Mouse (Mus musculus): ENCODE data around the gene Lrch1. TPM values are rescaled to one million over a fixed set of nuclear protein-coding genes. Genes with fewer than 3 reads are reported as not detected.

The Lrch1 gene
- total RNA-seq, 1 experiment: 3.3 TPM

GRCm38 (mm10) chr14:74936557-74937261 lies 11.0 kb downstream of the Lrch1 start:
- Histone ChIP-seq H3K4me3 (ENCODE audit: insufficient read depth in 1 of 2, low read depth in 1 of 2, low read length in 2 of 2, poor library complexity in 1 of 2, severe bottlenecking in 1 of 2) (no peak overlapping the region), H3K4me1 (ENCODE audit: control insufficient read depth in 2 of 2, insufficient read depth in 2 of 2, low read length in 2 of 2, poor library complexity in 1 of 2) (peaks cover 4 to 6% of the 10 kb centered on the region in 2 experiments; a peak in 2 of 4 replicates), H3K27ac (ENCODE audit: insufficient read depth, low read depth, low read length, poor library complexity, severe bottlenecking) (no peak overlapping the region), H3K9ac (ENCODE audit: insufficient read depth, low read depth, low read length, poor library complexity, severe bottlenecking) (no peak overlapping the region), H3K36me3 (ENCODE audit: control insufficient read depth, insufficient read depth, low read length, poor library complexity, severe bottlenecking) (no peaks in the 10 kb centered on the region), H3K9me3 (ENCODE audit: control insufficient read depth, insufficient read depth, low read depth, low read length) (no peaks in the 10 kb centered on the region)
- in situ Hi-C loops (cut with MboI; ENCODE audit: low sequenced_read_pairs in 2 of 2, unreplicated experiment in 2 of 2): no loop called here
- DNase-seq (ENCODE audit: low read depth, low spot score): no peak
- TF ChIP-seq ZNF384 (IDR thresholded peaks at IDR 0.05; ENCODE audit: low read depth, low read length) (no peak), MAFK (IDR thresholded peaks at IDR 0.05; ENCODE audit: insufficient read depth, low read depth, low read length) (no peak), ZC3H11A (IDR thresholded peaks at IDR 0.05; ENCODE audit: borderline replicate concordance, low read depth, low read length) (no peak), CHD2 (IDR thresholded peaks at IDR 0.05; ENCODE audit: low read depth, low read length) (no peak), HCFC1 (IDR thresholded peaks at IDR 0.05; ENCODE audit: borderline replicate concordance, insufficient read depth, low read length) (no peak)

- no peak overlapping the region for H3K27ac ChIP-seq (ENCODE audit: insufficient read depth, low read depth, low read length, poor library complexity, severe bottlenecking)
- no peak overlapping the region for H3K9ac ChIP-seq (ENCODE audit: insufficient read depth, low read depth, low read length, poor library complexity, severe bottlenecking)
- in situ Hi-C loops (cut with MboI; ENCODE audit: low sequenced_read_pairs in 2 of 2, unreplicated experiment in 2 of 2): no loop called here
- H3K4me3 ChIP-seq (ENCODE audit: insufficient read depth in 1 of 2, low read depth in 1 of 2, low read length in 2 of 2, poor library complexity in 1 of 2, severe bottlenecking in 1 of 2): no peak overlapping the region
- no peak for DNase-seq (ENCODE audit: low read depth, low spot score)
- no peaks in the 10 kb centered on the region for H3K36me3 ChIP-seq (ENCODE audit: control insufficient read depth, insufficient read depth, low read length, poor library complexity, severe bottlenecking)
- H3K9me3 ChIP-seq (ENCODE audit: control insufficient read depth, insufficient read depth, low read depth, low read length): no peaks in the 10 kb centered on the region
- no peak for TF ChIP-seq MAFK (IDR thresholded peaks at IDR 0.05; ENCODE audit: insufficient read depth, low read depth, low read length)
- TF ChIP-seq CHD2 (IDR thresholded peaks at IDR 0.05; ENCODE audit: low read depth, low read length): no peak
- TF ChIP-seq HCFC1 (IDR thresholded peaks at IDR 0.05; ENCODE audit: borderline replicate concordance, insufficient read depth, low read length): no peak
- peaks cover 0 to 3% of the 10 kb centered on the region in 2 experiments; a peak in 2 of 4 replicates for H3K4me1 ChIP-seq (ENCODE audit: control insufficient read depth in 2 of 2, insufficient read depth in 2 of 2, low read length in 2 of 2, poor library complexity in 1 of 2)
Observed at GRCm38 (mm10) chr14:74935111-74935510, 12.6 kb downstream of the Lrch1 start.

GRCm38 (mm10) chr14:74933960-74934710 lies 13.5 kb downstream of the Lrch1 start:
- peak; percentile 72 for DNase-seq (ENCODE audit: low read depth, low spot score)
- Histone ChIP-seq H3K4me1 (ENCODE audit: control insufficient read depth in 2 of 2, insufficient read depth in 2 of 2, low read length in 2 of 2, poor library complexity in 1 of 2) (peaks cover 0 to 3% of the 10 kb centered on the region in 2 experiments; a peak in 2 of 4 replicates), H3K36me3 (ENCODE audit: control insufficient read depth, insufficient read depth, low read length, poor library complexity, severe bottlenecking) (no peaks in the 10 kb centered on the region), H3K27ac (ENCODE audit: insufficient read depth, low read depth, low read length, poor library complexity, severe bottlenecking) (no peak overlapping the region), H3K9me3 (ENCODE audit: control insufficient read depth, insufficient read depth, low read depth, low read length) (no peaks in the 10 kb centered on the region), H3K9ac (ENCODE audit: insufficient read depth, low read depth, low read length, poor library complexity, severe bottlenecking) (no peak overlapping the region), H3K4me3 (ENCODE audit: insufficient read depth in 1 of 2, low read depth in 1 of 2, low read length in 2 of 2, poor library complexity in 1 of 2, severe bottlenecking in 1 of 2) (peak overlapping the region in 1 of 2 experiments; percentile 40; a peak in 2 of 4 replicates)
- in situ Hi-C loops (cut with MboI; ENCODE audit: low sequenced_read_pairs in 2 of 2, unreplicated experiment in 2 of 2): no loop called here
- no peak for TF ChIP-seq ZNF384 (IDR thresholded peaks at IDR 0.05; ENCODE audit: low read depth, low read length)
- TF ChIP-seq CHD2 (IDR thresholded peaks at IDR 0.05; ENCODE audit: low read depth, low read length): no peak
- no peak for TF ChIP-seq HCFC1 (IDR thresholded peaks at IDR 0.05; ENCODE audit: borderline replicate concordance, insufficient read depth, low read length)
- TF ChIP-seq MAFK (IDR thresholded peaks at IDR 0.05; ENCODE audit: insufficient read depth, low read depth, low read length): no peak
- TF ChIP-seq ZC3H11A (IDR thresholded peaks at IDR 0.05; ENCODE audit: borderline replicate concordance, low read depth, low read length): no peak

- in situ Hi-C loops (cut with MboI; ENCODE audit: low sequenced_read_pairs in 2 of 2, unreplicated experiment in 2 of 2): no loop called here
Observed at GRCm38 (mm10) chr14:74929739-74930138, 17.9 kb downstream of the Lrch1 start.

More at GRCm38 (mm10) chr14:74929739-74930138, 17.9 kb downstream of the Lrch1 start:
- Histone ChIP-seq H3K4me3 (ENCODE audit: insufficient read depth in 1 of 2, low read depth in 1 of 2, low read length in 2 of 2, poor library complexity in 1 of 2, severe bottlenecking in 1 of 2) (no peak overlapping the region), H3K9ac (ENCODE audit: insufficient read depth, low read depth, low read length, poor library complexity, severe bottlenecking) (no peak overlapping the region), H3K4me1 (ENCODE audit: control insufficient read depth in 2 of 2, insufficient read depth in 2 of 2, low read length in 2 of 2, poor library complexity in 1 of 2) (peaks cover 7 to 12% of the 10 kb centered on the region in 2 experiments), H3K9me3 (ENCODE audit: control insufficient read depth, insufficient read depth, low read depth, low read length) (no peaks in the 10 kb centered on the region), H3K27ac (ENCODE audit: insufficient read depth, low read depth, low read length, poor library complexity, severe bottlenecking) (no peak overlapping the region), H3K36me3 (ENCODE audit: control insufficient read depth, insufficient read depth, low read length, poor library complexity, severe bottlenecking) (no peaks in the 10 kb centered on the region)
- TF ChIP-seq MAFK (IDR thresholded peaks at IDR 0.05; ENCODE audit: insufficient read depth, low read depth, low read length): no peak
- DNase-seq (ENCODE audit: low read depth, low spot score): no peak

Data from ES-E14 (cell line).